8 mouse cellular contexts compared by ENCODE assay signal in genomic region chr4:142097871-142098270, GRCm38 (mm10). TPM values are rescaled to one million over a fixed set of nuclear protein-coding genes. Genes with fewer than 3 reads are reported as not detected.
DNase-seq lines count a peak whose midpoint lies in the region; ATAC-seq and TF ChIP-seq lines count a peak whose summit lies in the region.

No protein-coding gene starts in this region.

- no peak overlapping the region for H3K4me3 ChIP-seq in embryonic facial prominence, embryonic 14.5 days (ENCODE audit: low read depth, low read length)
- no peak overlapping the region for H3K4me3 ChIP-seq in liver, embryonic 16.5 days (ENCODE audit: low read depth, low read length)
- H3K4me3 ChIP-seq in stomach, postnatal 0 days (ENCODE audit: low read depth, low read length), result no peak overlapping the region; the same call in 1 of the 2 replicates
- no peak overlapping the region for H3K4me3 ChIP-seq in midbrain, embryonic 14.5 days (replicated peaks; ENCODE audit: low read depth, low read length)

- no peaks in the 10 kb centered on the region for H3K36me3 ChIP-seq in embryonic facial prominence, embryonic 14.5 days (ENCODE audit: control insufficient read depth, insufficient read depth, low read length)
- H3K36me3 ChIP-seq in liver, embryonic 16.5 days (ENCODE audit: control insufficient read depth, insufficient read depth), result no peaks in the 10 kb centered on the region
- H3K36me3 ChIP-seq in stomach, postnatal 0 days (ENCODE audit: control insufficient read depth, insufficient read depth, low read length), result no peaks in the 10 kb centered on the region
- H3K36me3 ChIP-seq in midbrain, embryonic 14.5 days (ENCODE audit: control insufficient read depth, insufficient read depth, low read length), result no peaks in the 10 kb centered on the region

- no peaks in the 10 kb centered on the region for H3K9me3 ChIP-seq in embryonic facial prominence, embryonic 14.5 days (ENCODE audit: control insufficient read depth, low read length)
- H3K9me3 ChIP-seq in liver, embryonic 16.5 days (replicated peaks; ENCODE audit: control insufficient read depth, low read length), result no peaks in the 10 kb centered on the region
- H3K9me3 ChIP-seq in stomach, postnatal 0 days (ENCODE audit: control insufficient read depth, low read length), result no peaks in the 10 kb centered on the region
- no peaks in the 10 kb centered on the region for H3K9me3 ChIP-seq in midbrain, embryonic 14.5 days (ENCODE audit: control insufficient read depth, low read length)

- 18% methylated on average over 5 of the region's 5 CpGs for WGBS in embryonic facial prominence, embryonic 14.5 days
- WGBS in liver, embryonic 16.5 days (ENCODE audit: insufficient replicate concordance), result 14% methylated on average over 5 of the region's 5 CpGs
- WGBS in stomach, postnatal 0 days, result 7% methylated on average over 5 of the region's 5 CpGs
- 56% methylated on average over 5 of the region's 5 CpGs for WGBS in midbrain, embryonic 14.5 days

- no peak for TF ChIP-seq CTCF in stomach, postnatal 0 days (IDR thresholded peaks at IDR 0.05; ENCODE audit: low read depth)

- peak overlapping the region; percentile 30; the same call in 1 of the 2 replicates for H3K4me2 ChIP-seq in embryonic facial prominence, embryonic 14.5 days (ENCODE audit: low read depth, low read length)
- peak overlapping the region; percentile 36; the same call in 1 of the 2 replicates for H3K4me2 ChIP-seq in liver, embryonic 16.5 days (ENCODE audit: low read depth, low read length)
- peak overlapping the region; percentile 47 for H3K4me2 ChIP-seq in stomach, postnatal 0 days (replicated peaks; ENCODE audit: low read depth)
- H3K4me2 ChIP-seq in midbrain, embryonic 14.5 days (ENCODE audit: low read length), result no peak overlapping the region

- TF ChIP-seq EP300 in stomach, postnatal 0 days (optimal IDR thresholded peaks at IDR 0.05), result no peak

- DNase-seq in ovary, adult 18-20 months (ENCODE audit: low spot score), result peak; percentile 65
- DNase-seq in ovary, postnatal 10 days (ENCODE audit: low spot score), result no peak
- peak; percentile 83 for DNase-seq in embryonic facial prominence, embryonic 14.5 days (ENCODE audit: low spot score)
- DNase-seq in heart, postnatal 25 days (ENCODE audit: low spot score), result peak; percentile 71
- DNase-seq in stomach, postnatal 0 days (ENCODE audit: low spot score), result peak; percentile 70
- no peak for DNase-seq in thymus, postnatal 4 days
- no peak for DNase-seq in midbrain, embryonic 14.5 days

- H3K4me1 ChIP-seq in embryonic facial prominence, embryonic 14.5 days (ENCODE audit: control insufficient read depth, insufficient read depth, low read length), result peaks cover 12% of the 10 kb centered on the region
- peaks cover 4% of the 10 kb centered on the region; the same call in 1 of the 2 replicates for H3K4me1 ChIP-seq in liver, embryonic 16.5 days (ENCODE audit: control insufficient read depth, low read depth, low read length)
- peaks cover 3% of the 10 kb centered on the region for H3K4me1 ChIP-seq in stomach, postnatal 0 days (replicated peaks; ENCODE audit: control insufficient read depth, insufficient read depth)
- no peaks in the 10 kb centered on the region for H3K4me1 ChIP-seq in midbrain, embryonic 14.5 days (ENCODE audit: control insufficient read depth, insufficient read depth, low read length)

- intact Hi-C loops in heart, postnatal 25 days (cut with DNase I), result loop anchor here (1.0 kb wide), 1 partner anchor 93 kb away; no protein-coding TSS in a partner anchor

- H3K27ac ChIP-seq in embryonic facial prominence, embryonic 14.5 days (replicated peaks; ENCODE audit: low read depth, low read length), result peak overlapping the region; percentile 42
- no peak overlapping the region for H3K27ac ChIP-seq in liver, embryonic 16.5 days (ENCODE audit: low read length)
- H3K27ac ChIP-seq in stomach, postnatal 0 days (replicated peaks), result peak overlapping the region; percentile 82
- H3K27ac ChIP-seq in midbrain, embryonic 14.5 days (replicated peaks; ENCODE audit: low read depth, low read length), result no peak overlapping the region

- ATAC-seq in embryonic facial prominence, embryonic 14.5 days (ENCODE audit: low read depth), result peak; percentile 37; the same call in 1 of the 2 replicates
- no peak for ATAC-seq in liver, embryonic 16.5 days (ENCODE audit: low read depth)
- peak; percentile 75 for ATAC-seq in stomach, postnatal 0 days (ENCODE audit: low FRiP score, low TSS enrichment)
- no peak for ATAC-seq in midbrain, embryonic 14.5 days (ENCODE audit: low FRiP score, low TSS enrichment)

- no peaks in the 10 kb centered on the region for H3K27me3 ChIP-seq in embryonic facial prominence, embryonic 14.5 days (replicated peaks; ENCODE audit: control insufficient read depth, insufficient read depth, low read length)
- no peaks in the 10 kb centered on the region for H3K27me3 ChIP-seq in liver, embryonic 16.5 days (ENCODE audit: control insufficient read depth, insufficient read depth, low read depth, low read length)
- H3K27me3 ChIP-seq in stomach, postnatal 0 days (ENCODE audit: control insufficient read depth, insufficient read depth, low read length), result no peaks in the 10 kb centered on the region
- H3K27me3 ChIP-seq in midbrain, embryonic 14.5 days (ENCODE audit: control insufficient read depth, insufficient read depth, low read length), result no peaks in the 10 kb centered on the region

- H3K9ac ChIP-seq in embryonic facial prominence, embryonic 14.5 days (ENCODE audit: low read depth, low read length), result no peak overlapping the region
- no peak overlapping the region for H3K9ac ChIP-seq in liver, embryonic 16.5 days (ENCODE audit: low read depth, low read length)
- H3K9ac ChIP-seq in stomach, postnatal 0 days (ENCODE audit: low read length), result no peak overlapping the region
- H3K9ac ChIP-seq in midbrain, embryonic 14.5 days (replicated peaks; ENCODE audit: low read length), result no peak overlapping the region

RNA-seq across cellular contexts. Expression of gene Tmem51, which starts 13.8 kb away (rescaled TPM):
- 14.6 and 14.9 TPM in 2 replicates for polyA plus RNA-seq in embryonic facial prominence, embryonic 14.5 days (2014; fragmentation: Nextera tagmentation; extraction: Ambion mirVana)
- 1 to 10 TPM; 7.3 to 8.6 TPM for total RNA-seq in heart, postnatal 25 days (2021)
- polyA plus RNA-seq in liver, embryonic 16.5 days (2015; fragmentation: Nextera tagmentation; extraction: Ambion mirVana), result 15.7 and 18.6 TPM in 2 replicates
- 79.0 and 90.0 TPM in 2 replicates for polyA plus RNA-seq in stomach, postnatal 0 days (2015; fragmentation: Nextera tagmentation; extraction: Ambion mirVana)
- 4.8 and 7.2 TPM in 2 replicates for polyA plus RNA-seq in midbrain, embryonic 14.5 days (2014; fragmentation: Nextera tagmentation; extraction: Ambion mirVana)

Comparison
In these comparisons a context has a peak if more than half of its experiments do, and no peak if none do; other contexts are left out.
1. DNase-seq: peak in ovary, adult 18-20 months (single experiment), embryonic facial prominence, embryonic 14.5 days (single experiment), heart, postnatal 25 days (single experiment) and stomach, postnatal 0 days (single experiment); none in ovary, postnatal 10 days (single experiment), thymus, postnatal 4 days (single experiment) and midbrain, embryonic 14.5 days (single experiment).
2. ATAC-seq: peak in embryonic facial prominence, embryonic 14.5 days (single experiment) and stomach, postnatal 0 days (single experiment); none in liver, embryonic 16.5 days (single experiment) and midbrain, embryonic 14.5 days (single experiment).
3. H3K27ac ChIP-seq: peak in embryonic facial prominence, embryonic 14.5 days (single experiment) and stomach, postnatal 0 days (single experiment); none in liver, embryonic 16.5 days (single experiment) and midbrain, embryonic 14.5 days (single experiment).